Mouse (Mus musculus) kidney, postnatal 10 days (tissue): ENCODE measurements around the gene 1700003F12Rik.

Experiments used
- DNase-seq: peaks from one replicate; pipeline ENCODE4 v3.0.0; 2021; ENCODE audit warnings: mixed read lengths

1700003F12Rik gene

DNA sequence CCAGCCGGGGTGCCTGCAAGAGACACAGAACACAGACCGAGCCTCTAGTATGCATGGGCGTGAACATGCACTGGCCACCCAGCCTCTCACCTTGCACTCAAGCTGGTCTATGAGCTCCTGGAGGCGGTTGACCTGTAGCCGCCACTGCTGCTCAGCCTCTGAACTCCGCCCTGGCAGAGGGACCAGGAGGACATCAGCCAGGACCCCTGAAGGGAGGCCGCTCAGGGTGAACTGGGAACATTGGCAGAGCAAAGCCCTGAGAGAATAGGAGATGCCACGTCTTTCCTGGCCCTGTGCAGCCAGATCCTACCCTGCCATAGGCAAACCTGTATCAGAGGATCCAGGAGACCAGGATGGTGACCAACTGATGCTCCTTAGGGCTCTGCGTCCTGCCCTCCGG, at the start of gene 1700003F12Rik:
TSS of gene 1700003F12Rik (plus strand) at position 375 of the 400 bp plus-strand sequence.
- DNase-seq: no peak

DNA sequence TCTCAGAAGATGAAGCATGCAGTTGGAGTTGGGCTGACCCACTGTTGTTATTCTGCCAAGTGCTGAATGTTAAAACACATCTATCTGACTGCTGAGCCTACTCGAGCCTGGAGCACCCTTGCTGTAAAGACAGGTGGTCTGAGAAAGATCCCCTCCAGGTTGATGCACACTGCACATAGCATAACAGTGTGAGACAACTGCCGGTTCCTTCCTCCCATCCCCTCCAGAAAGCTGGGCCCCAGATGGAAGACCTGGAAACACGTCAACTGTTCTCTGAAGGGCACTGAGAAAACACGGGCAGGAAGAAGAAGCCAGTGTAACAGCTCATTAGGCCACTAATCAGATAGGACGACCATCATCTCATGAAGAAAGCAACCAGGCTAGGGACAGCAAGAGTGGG, 48.3 kb upstream of the 1700003F12Rik start:
- no peak for DNase-seq

DNA sequence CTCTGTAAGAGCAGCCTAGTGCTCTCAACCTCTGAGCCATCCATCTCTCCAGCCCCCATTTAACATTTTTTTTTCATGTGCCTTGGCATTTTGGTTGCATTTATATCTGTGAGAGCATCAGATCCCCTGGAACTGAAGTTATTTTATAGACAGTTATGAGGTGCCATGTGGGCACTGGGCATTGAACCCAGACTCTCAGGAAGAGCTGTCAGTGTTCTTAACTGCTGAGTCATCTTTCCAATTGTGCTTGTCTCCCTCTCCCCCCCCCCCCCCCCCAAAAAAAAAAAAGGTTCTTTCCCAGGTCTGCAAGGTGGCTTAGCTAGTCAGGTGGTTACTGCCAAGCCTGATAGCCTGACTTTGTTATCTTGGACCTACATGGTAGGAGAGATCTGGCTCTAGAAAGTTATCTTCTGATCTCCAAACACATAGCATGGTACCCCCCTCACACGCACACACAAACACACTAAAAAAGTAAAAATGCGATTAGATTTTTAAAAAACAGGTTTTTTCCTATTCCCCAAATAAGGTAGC, 47.1 kb upstream of the 1700003F12Rik start:
- DNase-seq: no peak

DNA sequence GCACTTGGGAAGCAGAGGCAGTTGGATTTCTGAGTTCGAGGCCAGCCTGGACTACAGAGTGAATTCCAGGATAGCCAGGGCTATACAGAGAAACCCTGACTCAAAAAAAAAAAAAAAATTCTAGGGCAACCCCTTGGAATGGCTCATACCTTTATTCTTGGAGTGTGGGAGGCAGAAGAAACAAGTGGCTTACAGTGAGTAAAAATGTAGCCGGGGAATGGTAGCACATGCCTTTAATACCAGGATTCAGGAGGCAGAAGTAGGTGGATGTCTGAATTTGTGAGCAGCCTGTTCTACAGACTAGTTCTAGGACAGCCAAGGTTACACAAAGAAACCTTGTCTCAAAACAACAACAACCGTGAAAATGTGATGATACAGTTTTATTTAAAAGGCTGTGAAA, 46.1 kb upstream of the 1700003F12Rik start:
- DNase-seq: no peak

DNA sequence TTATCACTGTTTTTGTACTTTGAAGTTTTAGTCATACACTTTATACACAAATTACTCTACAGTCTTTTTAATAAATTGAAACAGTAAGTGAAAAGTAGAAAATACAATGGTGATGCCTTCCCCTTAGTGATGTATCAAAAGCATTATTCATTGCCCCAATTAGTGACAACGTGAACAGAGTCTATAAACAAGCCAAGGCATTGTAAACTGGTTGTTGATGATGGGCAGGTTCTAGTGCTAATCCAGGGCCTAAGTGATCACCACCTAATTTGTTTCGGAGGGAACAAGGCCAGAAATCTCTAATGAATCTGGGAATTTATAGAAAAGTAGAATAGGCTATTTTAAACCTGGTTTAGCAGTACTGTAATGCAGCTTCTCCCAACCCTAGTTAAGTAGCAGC, 39.8 kb upstream of the 1700003F12Rik start:
- DNase-seq: no peak

DNA sequence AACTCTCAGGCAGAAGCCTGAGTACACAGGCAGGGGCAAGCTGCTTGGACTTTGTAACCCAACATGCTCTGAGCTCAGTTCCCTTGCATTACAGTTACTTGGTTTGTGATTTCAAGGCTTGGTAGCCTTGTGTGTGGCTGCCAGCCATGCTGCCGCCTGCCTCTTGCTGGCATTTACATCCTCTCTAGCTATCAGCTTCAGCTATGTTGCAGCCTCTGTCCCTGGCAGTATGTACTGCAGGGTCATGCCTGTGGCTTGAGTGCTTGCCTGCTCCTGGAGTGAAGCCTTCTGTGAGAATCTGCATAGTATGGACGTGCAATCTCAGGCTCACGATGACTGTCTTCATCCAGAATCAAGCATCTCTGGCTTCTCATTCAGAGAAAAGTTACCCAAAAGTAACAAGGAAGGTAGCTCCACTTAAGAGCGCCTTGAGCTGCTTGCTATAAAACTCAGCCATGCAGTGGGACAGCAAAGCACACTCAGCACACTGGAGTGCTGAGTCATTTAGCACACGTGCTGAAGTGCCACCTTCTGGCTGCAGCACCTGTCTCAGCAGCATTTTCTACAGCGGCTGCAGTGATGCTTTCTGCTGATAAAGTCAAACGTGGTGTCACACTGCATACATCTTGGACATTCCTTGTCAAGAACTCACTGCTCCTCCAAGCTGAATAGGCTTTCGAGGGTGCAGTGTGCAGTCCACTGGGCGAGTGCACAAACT, 39.2 kb upstream of the 1700003F12Rik start:
- peak; percentile 36 for DNase-seq

DNA sequence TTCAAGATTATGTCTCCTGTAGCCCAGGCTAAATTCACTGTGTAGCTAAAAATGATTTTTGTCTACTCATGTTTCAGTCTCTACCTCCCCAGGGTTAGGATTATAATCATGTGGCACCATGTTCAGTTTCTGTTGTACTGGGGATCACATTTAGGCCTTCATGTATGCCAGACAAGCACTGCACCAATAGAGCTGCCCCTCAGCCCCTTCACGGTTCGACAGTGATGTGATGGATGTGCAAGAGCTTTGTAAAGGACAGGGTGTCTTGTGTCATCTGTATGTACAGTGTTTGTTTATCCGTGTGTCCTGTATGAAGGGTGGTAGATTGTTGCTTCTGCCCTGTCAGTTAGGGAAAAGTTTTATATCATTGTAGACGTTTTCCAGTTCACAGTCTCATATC, 38.4 kb upstream of the 1700003F12Rik start:
- DNase-seq: no peak

DNA sequence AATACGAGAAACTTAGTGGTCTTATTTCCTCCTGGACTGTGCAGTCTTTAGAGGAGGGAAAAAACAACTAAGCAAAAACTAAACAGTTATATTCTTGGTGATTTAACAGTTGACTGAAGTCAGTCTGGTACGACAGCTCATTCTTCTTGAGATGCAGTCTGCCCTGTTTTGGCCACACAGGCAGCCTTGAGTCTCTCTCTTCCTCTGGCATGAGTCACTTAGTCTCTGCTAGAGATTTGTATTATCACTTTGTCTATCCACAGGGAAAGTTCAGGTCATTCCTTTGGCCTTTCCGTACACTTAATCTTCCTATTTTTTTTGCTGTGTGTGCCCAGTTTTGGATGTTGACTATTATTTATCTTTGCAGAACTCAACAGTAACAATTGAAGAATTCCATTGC, 36.7 kb upstream of the 1700003F12Rik start:
- no peak for DNase-seq

DNA sequence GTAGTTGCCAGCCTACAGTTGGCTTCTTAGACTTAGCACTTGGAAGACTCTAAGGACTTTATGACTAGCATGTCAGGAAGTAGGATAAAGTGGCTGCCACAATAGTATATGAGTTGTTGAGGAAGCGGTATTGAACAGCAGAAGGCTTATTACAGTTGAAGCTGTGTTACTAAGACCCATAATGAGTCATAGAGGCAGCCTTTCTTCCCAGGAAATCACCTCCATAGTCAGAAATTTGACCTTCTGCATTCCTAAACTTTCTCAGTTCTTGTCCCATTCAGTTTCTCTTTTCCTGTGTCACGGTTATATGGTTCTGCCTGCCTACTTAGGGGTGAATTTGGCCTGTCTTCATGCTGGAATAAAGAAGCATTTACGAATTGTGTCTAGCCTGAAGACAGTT, 29.9 kb upstream of the 1700003F12Rik start:
- no peak for DNase-seq

DNA sequence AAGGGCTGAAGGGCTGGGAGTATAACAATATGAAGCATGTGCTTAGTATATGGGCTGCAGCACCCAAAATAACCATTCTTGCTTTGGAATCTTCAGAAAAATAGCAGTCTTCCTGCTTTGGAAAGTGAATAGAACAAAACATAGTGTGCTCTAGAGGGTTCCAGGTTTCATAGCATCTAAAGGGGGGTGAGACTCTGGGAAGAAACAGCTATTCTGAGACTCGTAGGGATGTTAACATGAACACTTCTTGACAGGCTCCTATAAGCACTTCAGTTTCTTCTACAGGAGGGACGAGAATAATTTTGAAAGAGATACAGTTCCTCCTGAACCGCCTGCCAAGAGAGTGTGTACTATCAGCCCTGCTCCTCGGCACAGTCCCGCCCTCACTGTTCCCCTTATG, 29.5 kb upstream of the 1700003F12Rik start:
- no peak for DNase-seq

DNA sequence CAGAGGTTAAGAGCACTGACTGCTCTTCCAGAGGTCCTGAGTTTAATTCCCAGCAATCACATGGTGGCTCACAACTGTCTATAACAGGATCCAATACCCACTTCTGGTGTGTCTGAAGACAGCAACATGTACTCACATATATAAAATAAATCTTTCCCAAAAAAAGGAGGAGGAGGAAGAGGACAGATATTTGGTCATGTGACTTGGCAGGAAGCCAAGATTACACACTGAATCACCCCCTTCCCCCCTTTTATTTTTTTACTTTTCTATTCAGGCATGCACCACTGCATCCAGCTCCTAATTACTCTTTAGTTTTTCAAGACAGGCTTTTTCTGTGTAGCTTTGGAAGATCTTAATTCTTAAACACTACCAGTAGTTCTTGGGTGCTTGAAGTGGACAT, 25.4 kb upstream of the 1700003F12Rik start:
- DNase-seq: no peak

DNA sequence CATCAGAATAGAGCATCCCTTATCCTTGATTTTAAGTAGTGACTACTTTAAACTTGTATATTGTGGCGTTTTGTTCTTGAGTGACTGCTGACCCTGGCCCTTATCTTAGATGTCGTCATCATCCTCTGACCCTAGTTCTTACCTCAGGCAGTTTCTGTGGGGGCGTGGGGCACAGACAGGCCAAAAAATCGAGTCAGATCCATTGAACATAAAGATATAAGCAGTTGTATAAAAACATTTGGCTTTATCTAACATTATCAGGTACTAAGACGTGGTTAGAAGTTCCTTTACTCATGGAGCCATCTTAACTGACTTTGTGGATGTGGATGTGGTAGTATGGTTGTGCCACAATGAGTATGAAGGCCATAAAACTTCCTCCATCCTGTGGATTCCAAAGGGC, 24.6 kb upstream of the 1700003F12Rik start:
- no peak for DNase-seq

DNA sequence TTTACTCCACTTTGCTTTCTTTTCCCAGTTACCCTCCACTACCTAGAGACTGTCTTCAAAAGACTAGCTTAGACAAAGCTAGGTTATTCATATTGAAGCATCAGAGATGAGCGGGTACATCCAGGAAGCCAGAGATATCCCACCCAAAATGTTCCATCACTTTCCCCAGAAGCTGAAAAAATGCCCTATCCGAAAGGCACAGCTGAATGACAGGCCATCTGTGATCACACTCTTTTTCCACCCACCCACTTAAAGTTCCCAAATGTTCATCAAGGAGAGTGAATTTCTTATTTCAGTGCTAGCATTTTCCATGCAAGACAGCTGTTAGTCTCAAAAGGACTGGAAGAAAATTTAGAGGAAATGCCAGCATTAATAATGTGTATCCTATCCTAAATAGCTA, 21.6 kb upstream of the 1700003F12Rik start:
- no peak for DNase-seq

DNA sequence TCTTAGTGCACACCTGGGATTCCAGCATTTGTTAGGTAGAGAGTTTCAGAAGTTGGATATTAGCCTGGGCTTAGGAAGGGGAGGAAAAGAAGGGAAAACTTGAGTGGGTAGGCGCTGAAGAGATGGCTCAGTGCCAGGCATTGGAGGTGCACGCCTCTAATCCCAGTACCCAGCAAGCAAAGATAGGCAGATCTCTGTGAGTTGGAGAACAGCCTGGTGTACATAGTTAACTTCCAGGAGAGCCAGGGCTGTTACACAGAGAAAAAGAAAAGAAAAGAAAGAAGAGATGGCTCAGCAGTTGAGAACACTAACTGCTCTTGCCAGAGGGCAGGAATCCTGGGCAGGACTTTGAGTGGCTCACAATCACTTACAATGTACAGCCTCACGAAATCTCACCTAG, 20.4 kb upstream of the 1700003F12Rik start:
- DNase-seq: no peak

DNA sequence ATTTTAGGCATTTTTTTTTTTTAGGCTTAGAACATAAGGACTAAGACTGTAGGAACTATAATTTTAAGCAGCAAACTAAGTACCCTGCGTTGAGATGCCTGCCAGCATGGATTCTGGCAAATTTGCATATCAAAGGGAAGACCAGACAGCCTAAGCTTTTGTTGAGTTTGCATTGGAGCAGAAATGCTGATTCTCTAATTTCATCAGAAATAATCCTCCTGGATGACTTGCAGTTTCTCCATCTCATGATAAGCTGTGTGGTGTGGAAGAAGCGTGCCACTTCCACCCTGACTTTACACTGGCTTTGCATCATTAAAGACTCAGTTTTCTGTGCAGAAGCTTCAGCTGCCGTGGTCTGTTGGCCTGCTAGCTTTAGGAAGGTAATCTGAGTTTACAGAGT, 14.0 kb upstream of the 1700003F12Rik start:
- no peak for DNase-seq

DNA sequence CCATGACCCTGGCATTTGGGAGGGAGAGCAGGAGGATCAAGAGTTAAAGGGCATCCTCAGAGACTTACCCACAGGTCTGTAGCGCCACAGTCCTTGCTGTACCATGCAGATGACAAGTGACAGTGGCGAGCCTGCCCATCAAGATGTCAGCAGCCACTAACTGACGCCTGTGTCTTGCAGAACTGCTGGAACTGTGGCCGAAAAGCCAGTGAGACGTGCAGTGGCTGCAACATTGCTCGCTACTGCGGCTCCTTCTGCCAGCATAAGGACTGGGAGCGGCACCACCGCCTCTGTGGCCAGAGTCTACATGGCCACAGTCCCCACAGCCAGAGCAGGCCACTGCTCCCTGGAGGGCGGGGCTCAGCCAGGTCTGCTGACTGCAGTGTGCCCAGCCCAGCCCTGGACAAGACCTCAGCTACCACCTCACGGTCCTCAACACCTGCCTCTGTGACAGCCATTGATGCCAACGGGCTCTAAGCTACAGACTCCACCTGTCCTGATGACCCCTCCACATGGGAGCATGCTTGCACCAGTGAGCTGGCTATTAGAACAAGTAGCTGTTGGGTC, 12.1 kb upstream of the 1700003F12Rik start:
- DNase-seq: no peak

DNA sequence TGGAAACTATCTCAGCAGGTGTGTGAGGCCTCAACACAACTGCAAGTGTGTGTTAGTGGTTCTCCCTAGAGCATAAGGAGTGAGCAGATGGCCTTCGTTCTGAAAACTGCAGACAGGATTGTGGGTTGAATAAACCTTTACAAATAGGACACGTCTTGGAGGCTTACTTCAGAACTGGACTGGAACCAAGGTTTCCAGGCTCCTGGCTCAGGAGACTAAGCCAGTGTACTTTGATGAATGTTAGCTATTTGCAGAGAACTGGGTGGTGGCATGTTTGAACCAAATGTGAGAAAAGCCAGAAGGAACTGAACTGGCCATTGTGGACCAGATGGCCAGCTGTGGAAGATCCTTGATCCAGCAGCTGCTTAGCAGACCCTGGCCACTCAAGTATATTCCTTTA, 8.6 kb upstream of the 1700003F12Rik start:
- DNase-seq: no peak

DNA sequence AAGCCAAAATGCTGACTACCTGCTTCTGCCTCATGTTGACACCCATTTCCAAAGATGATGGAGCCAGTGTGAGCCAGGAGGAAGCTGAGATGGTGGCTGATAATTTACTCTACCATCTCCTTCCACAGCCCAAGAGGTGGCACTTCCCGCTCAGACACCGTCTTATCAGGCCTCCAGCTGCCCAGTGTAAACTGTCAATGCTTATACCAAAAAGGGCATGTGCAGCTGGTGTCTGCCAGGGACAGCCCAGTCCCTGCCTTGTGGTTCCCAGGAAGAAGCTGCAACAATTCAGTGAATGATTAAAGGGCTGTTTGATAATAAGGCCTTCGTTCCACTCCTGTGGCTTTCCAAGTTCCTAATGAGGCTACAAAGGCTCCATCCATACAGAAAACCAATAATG, 8.2 kb upstream of the 1700003F12Rik start:
- no peak for DNase-seq

DNA sequence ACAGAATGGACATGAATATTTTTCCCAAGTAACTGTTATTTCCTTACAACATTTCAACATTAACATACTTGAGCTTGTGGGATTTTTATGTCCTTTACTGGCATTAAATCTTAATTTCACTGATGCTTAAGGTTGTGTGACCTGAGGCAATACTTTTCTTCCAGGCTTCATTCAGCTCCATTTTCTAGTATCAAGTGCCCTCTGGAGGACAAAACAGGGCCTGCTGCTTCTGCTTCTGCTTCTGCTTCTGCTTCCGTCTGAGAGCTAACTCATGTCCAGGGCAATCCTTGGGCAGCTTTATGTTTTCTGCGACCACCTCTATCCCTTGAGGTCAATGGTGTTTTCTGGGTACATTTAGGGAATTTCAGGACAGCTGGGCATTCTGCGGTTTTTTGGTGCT, 7.2 kb upstream of the 1700003F12Rik start:
- DNase-seq: peak; percentile 75

DNA sequence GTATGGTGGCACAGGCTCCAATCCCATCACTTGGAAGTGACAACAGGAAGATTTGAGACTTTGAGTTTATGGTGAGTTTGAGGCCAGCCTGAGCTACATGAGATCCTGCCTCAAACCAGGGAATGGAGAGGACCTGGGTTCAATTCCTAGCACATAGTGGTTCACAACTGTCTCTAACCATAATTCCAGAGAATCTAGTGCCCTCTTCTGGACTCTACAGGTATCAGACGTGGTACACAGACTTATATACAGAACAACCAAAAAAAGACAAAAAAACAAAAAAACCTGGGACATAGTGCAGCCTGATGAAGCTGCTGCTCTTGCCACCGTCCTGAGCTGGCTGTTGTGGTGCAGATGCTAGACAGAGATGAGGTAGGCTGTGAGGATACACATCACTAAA, 5.3 kb upstream of the 1700003F12Rik start:
- DNase-seq: no peak

DNA sequence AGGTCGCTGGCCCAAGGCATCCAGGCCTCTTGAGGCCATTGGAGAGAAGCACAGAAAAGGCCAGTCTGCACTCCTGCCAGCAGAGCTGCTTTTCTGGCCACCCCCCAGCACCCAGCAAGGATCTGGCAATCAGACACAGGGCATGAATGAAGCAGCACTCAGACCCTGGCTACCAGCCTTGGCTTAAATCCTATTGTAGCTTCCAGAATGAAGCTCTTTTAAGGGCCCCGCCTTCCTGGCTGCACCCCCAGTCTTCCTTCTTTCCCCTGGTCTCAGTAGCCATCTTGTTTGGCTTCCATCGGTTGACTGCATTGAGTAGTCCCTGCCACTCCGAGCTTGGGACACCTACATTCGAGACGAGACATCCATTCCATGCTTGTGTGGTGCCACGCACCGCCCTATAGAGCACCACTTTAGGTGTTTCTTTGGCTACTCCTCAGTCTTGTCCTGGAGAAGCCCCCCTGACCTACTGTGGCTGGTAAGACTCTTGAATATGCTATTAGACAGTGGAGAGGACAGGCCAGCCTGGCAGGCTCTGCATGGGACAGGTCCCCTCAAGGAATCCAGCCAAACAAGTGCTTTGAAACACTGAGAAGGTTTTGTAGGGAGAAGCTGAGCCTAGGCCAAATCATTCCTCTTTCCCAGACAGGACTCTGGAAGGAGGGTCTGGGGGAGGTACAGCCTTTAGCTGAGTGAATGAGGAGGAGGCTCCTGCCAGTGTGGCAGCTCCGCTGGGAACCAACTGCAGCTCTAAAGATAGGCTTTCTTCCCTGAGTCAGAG, 3.1 kb upstream of the 1700003F12Rik start:
- DNase-seq: no peak

DNA sequence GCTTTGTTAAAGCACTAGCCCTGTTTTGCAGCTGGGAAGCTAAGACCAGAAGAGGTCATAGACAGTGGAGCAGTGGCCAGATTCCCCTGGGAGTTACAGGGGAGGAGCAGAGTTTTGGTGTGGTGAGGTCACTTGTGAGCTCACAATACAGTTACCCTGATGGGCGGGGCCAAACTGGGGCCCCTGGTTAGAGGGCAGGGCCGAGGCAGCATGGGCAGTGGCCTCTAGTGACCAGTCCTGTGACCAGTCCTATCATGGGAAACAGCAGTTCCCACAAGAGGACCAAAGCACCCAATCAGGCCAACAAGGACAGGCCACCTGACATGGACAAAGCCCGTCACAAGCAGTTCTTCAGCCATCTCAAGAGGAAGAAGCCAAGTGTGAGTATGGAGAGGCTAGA, 1.8 kb downstream of the 1700003F12Rik start:
- peak; percentile 36 for DNase-seq

DNA sequence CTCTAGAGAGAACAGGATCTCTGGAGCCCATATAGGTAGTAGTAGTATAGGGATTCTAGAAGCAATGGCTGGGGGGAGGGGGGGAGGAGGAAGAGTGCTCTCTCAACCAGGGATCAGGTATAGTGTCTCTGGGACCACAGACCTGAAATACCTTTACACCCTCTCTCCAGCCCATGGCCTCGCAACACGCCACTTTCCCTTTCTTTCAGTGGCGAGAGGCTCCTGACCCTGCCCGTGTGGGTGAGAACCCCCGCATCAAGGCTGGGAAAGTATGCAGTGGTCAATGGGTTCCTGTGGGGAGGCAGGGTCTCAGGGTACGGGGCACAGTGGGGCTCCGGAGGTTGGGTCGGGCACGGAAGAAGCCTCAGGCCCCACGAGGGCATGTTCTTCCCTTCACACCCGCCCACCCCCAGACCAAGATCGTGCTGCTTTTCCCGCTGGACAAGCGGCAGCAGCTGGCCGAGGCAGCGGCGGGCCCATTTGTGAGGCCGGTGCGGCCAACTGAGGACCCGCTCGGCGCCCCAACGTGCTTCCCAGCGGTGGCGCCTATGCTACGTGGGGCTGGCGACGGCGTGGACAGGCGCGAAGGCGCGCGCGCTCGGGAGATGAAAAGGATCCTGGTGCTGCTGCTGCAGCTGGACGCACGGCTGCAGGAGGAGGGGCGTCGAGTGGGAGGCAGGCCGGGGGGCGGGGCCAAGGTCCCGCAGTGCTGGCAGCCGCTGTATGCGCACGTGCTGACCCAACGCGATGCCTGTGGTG, 2.4 kb downstream of the 1700003F12Rik start:
- DNase-seq: peak; percentile 86
